Mouse (Mus musculus) thymus, adult 2 months (tissue): ENCODE measurements around the gene Klrc1. TPM values are rescaled to one million over a fixed set of nuclear protein-coding genes. Genes with fewer than 3 reads are reported as not detected.
"Not testable (repeated sequence)": the region's sequence is repeated elsewhere in the genome, so short reads cannot be mapped to it uniquely, and the experiment has no call there.

ENCODE experiments used
- DNase-seq: peaks from one replicate; pipeline ENCODE4 v3.0.0; 2021
- H3K27ac ChIP-seq: fragments of 200-500 bp; 2 replicates; pipeline ENCODE4 v1.5.1; 2012; ENCODE audit warnings: low read length, control low read depth; ENCODE audit not compliant: control insufficient read depth, insufficient read depth
- H3K27me3 ChIP-seq: fragments of 200-500 bp; 2 replicates; pipeline ENCODE4 v1.6.1; 2012; ENCODE audit warnings: mild to moderate bottlenecking, low read length, moderate library complexity, mixed read lengths; ENCODE audit not compliant: control insufficient read depth, insufficient read depth
- H3K36me3 ChIP-seq: fragments of 200-500 bp; 2 replicates; pipeline ENCODE4 v1.6.1; 2012; ENCODE audit warnings: mild to moderate bottlenecking, low read length, moderate library complexity; ENCODE audit not compliant: control insufficient read depth, insufficient read depth
- H3K4me1 ChIP-seq: fragments of 200-500 bp; replicated peaks from 2 replicates; pipeline ENCODE4 v1.6.1; 2012; ENCODE audit warnings: low read length; ENCODE audit not compliant: control insufficient read depth, insufficient read depth
- H3K4me3 ChIP-seq: fragments of 200-500 bp; 2 replicates; pipeline ENCODE4 v1.5.1; 2012; ENCODE audit warnings: mild to moderate bottlenecking, low read length, control low read depth, moderate library complexity; ENCODE audit not compliant: control insufficient read depth, insufficient read depth
- CTCF ChIP-seq: fragments of 200-500 bp; IDR thresholded peaks from 2 replicates; pipeline ENCODE4 v1.5.1; 2012; ENCODE audit warnings: mild to moderate bottlenecking, control low read depth, low read length, moderate library complexity, borderline replicate concordance; ENCODE audit not compliant: control insufficient read depth, poor library complexity, insufficient read depth; ENCODE audit errors: extremely low read depth
- POLR2A ChIP-seq: fragments of 200-500 bp; IDR thresholded peaks from 2 replicates; pipeline ENCODE4 v1.6.1; 2012; ENCODE audit warnings: mild to moderate bottlenecking, low read length, control low read depth, moderate library complexity; ENCODE audit not compliant: control insufficient read depth, poor library complexity, insufficient read depth; ENCODE audit errors: extremely low read depth
- WGBS: fragments of 180-500 bp; shearing (Covaris S2); methylation state at CpG from one replicate; pipeline ENCODE4 v1.1.7; 2018; 5-methylcytosine and 5-hydroxymethylcytosine counted together
- polyA plus RNA-seq: library from polyadenylated mRNA; depleted of rRNA; stranded (reverse); fragments of >200 nt; gene quantifications from 2 replicates; pipeline ENCODE4 v1.2.3, GENCODE M21; 2012; rRNA removed

The Klrc1 gene
- polyA plus RNA-seq, 1 experiment, result 0.57 TPM

- Histone ChIP-seq H3K27ac (no peak overlapping the region), H3K4me1 (no peaks in the 10 kb centered on the region), H3K27me3 (no peaks in the 10 kb centered on the region), H3K36me3 (no peaks in the 10 kb centered on the region), H3K4me3 (no peak overlapping the region)
- no peak for TF ChIP-seq CTCF
- TF ChIP-seq POLR2A, result no peak
- DNase-seq, result peak; percentile 1
- WGBS, result 6% methylated on average over 1 of the region's 1 CpGs
Measured at GRCm38 (mm10) chr6:129680379-129680778, 1.6 kb upstream of the Klrc1 start.

- WGBS, result no CpG with 5 or more reads among the region's 3 CpGs
- not testable (repeated sequence) for H3K27ac ChIP-seq, H3K4me3 ChIP-seq, H3K4me1 ChIP-seq, H3K36me3 ChIP-seq, H3K27me3 ChIP-seq, DNase-seq
Measured at GRCm38 (mm10) chr6:129661301-129661700, 17.5 kb downstream of the Klrc1 start.

DNA sequence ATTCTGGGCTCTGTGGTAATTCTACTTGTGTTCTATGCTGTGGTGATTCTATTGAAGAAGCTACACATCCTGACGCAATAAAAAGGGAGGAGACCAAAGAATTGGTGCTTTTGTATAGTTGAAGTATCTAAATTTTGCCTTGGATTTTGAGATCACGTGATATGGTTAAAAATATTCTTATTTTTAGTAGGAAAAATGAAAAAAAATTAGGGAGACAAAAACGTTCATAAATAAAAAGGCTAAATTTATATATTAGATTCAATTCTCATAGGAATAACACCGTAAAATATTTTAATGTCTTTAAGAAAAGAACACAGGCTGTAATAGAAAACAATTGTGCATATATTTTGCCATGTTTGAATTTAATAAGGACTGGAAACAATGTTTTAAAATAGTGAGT, 18.2 kb downstream of the Klrc1 start, which contains the start of gene Klrc2:
Klrc2 (minus strand) TSS at position 101 of the 400 bp plus-strand sequence.
- H3K4me1 ChIP-seq, H3K27ac ChIP-seq, DNase-seq, H3K4me3 ChIP-seq, H3K27me3 ChIP-seq, H3K36me3 ChIP-seq: not testable (repeated sequence)
- 84% methylated on average over 4 of the region's 4 CpGs for WGBS

DNA sequence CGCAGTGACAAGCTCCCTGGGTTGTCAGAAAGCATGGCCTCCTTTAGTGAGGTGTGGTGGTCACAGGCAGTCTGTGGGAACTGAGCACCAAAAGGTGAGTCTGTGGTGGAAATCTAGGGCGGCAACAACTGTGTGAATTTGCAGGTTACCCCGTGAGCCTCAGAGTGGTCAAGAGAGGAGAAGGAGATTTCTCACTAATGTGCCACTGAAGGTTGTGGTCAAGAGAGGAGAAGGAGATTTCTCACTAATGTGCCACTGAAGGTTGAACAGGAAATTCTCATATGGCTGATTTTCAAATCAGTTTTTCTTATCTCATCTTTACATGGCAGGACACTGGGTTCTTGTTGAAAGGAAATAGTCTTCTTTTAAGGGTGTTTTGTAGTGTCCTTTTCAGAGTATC, 34.7 kb downstream of the Klrc1 start:
- not testable (repeated sequence) for H3K36me3 ChIP-seq, H3K27ac ChIP-seq, H3K4me3 ChIP-seq, H3K4me1 ChIP-seq, H3K27me3 ChIP-seq, DNase-seq
- 83% methylated on average over 1 of the region's 3 CpGs for WGBS

- not testable (repeated sequence) for H3K27ac ChIP-seq, H3K4me1 ChIP-seq, H3K27me3 ChIP-seq, DNase-seq, H3K36me3 ChIP-seq, H3K4me3 ChIP-seq
- 95% methylated on average over 3 of the region's 3 CpGs for WGBS
Measured at GRCm38 (mm10) chr6:129643237-129643636, 35.5 kb downstream of the Klrc1 start, which contains the start of gene Klrc3. Klrc3 (minus strand) TSS chr6:129643337.

DNA sequence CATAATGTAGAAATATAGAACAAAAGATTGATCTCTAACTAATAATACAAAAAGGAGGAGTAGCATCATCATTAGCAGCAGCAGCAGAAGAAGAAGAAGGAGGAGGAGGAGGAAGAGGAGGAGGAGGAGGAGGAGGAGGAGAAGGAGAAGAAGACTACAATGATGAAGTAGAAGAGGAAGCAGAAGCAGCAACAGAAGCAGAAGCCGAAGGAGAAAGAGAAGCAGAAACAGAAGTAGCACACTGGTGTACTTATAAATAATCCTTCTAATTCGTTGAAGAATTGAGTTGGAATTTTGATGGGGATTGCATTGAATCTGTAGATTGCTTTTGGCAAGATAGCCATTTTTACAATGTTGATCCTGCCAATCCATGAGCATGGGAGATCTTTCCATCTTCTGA, 47.7 kb downstream of the Klrc1 start:
- WGBS, result 49% methylated on average over 2 of the region's 2 CpGs

DNA sequence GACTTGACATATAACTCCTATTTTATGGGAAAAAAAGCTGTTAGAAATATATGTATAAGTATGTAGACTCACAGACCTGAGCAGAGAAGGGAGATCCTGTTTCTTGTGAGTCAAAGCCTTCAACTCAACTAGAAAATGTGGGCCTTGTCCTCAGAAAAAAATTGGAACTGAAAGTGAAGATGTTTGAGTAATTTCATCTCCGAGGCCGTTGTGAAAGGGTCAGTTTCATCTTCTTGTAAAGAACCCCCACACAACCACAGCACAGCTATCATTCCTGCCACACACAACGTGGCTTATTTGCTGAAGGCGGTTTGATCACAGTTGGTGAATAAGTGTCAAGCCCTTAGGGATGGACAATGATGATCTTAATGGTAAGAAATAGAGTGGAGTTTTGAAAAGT, 55.0 kb downstream of the Klrc1 start, which contains the start of gene Klrk1:
Klrk1 (minus strand) TSS at position 130 of the 400 bp plus-strand sequence.
- no peaks in the 10 kb centered on the region for H3K36me3 ChIP-seq
- no peak for DNase-seq
- H3K4me1 ChIP-seq, result no peaks in the 10 kb centered on the region
- no peak within 1 kb of the TSS for H3K27ac ChIP-seq
- WGBS, result 78% methylated on average over 4 of the region's 4 CpGs
- TF ChIP-seq CTCF (no peak), POLR2A (no peak)
- H3K4me3 ChIP-seq, result no peak within 1 kb of the TSS
- H3K27me3 ChIP-seq, result no peaks in the 10 kb centered on the region

More for the DNA sequence above, 47.7 kb downstream of the Klrc1 start:
- H3K27ac ChIP-seq, H3K36me3 ChIP-seq, H3K4me1 ChIP-seq, H3K27me3 ChIP-seq, H3K4me3 ChIP-seq, DNase-seq: not testable (repeated sequence)

Other genes starting within 250 kb of the Klrc1 start
- 0.33 and 0.65 TPM in 2 replicates for gene Clec1a, start 227.0 kb downstream of the Klrc1 start, polyA plus RNA-seq
- gene Olr1, start 171.8 kb downstream of the Klrc1 start, polyA plus RNA-seq, result 0.13 and 0.19 TPM in 2 replicates
- 0.18 TPM in 1 of 2 replicates, not detected in the other for gene Tmem52b, start 166.4 kb downstream of the Klrc1 start, polyA plus RNA-seq
- gene Gabarapl1, start 145.8 kb downstream of the Klrc1 start, polyA plus RNA-seq, result 24.6 and 29.8 TPM in 2 replicates
- 0.23 and 0.44 TPM in 2 replicates for gene Klre1, start 101.1 kb downstream of the Klrc1 start, polyA plus RNA-seq
- 0.60 and 1.1 TPM in 2 replicates for gene Klrd1, start 87.2 kb downstream of the Klrc1 start, polyA plus RNA-seq
- gene Klrk1, start 55.1 kb downstream of the Klrc1 start, polyA plus RNA-seq, result 0.55 and 1.1 TPM in 2 replicates
- 0.40 TPM in 1 of 2 replicates, not detected in the other for gene Klrc3, start 35.6 kb downstream of the Klrc1 start, polyA plus RNA-seq
- 0.42 and 0.65 TPM in 2 replicates for gene Klrc2, start 18.3 kb downstream of the Klrc1 start, polyA plus RNA-seq
- not detected in 2 replicates for gene Klri1, start 38.2 kb upstream of the Klrc1 start, polyA plus RNA-seq
- 0.03 and 0.05 TPM in 2 replicates for gene Klri2, start 61.5 kb upstream of the Klrc1 start, polyA plus RNA-seq
- gene Gm156, start 105.3 kb upstream of the Klrc1 start, polyA plus RNA-seq, result not detected in 2 replicates
- not detected in 2 replicates for gene Gm17631, start 183.7 kb upstream of the Klrc1 start, polyA plus RNA-seq
- gene Klra17, start 197.7 kb upstream of the Klrc1 start, polyA plus RNA-seq, result 0.30 and 0.32 TPM in 2 replicates
- gene Klra5, start 238.7 kb upstream of the Klrc1 start, polyA plus RNA-seq, result 0.16 TPM in 1 of 2 replicates, not detected in the other